Mouse (Mus musculus): ENCODE measurements at regions not wholly inside any gene's neighbourhood (a gene's known extent, or its start where the extent isn't known, plus 50 kb on each side); places are given as distances from the start of the nearest gene placed in this dataset.

GRCm38 (mm10) chr13:60427755-60428385 is 173.9 kb upstream of the Dapk1 start:
- no peak for DNase-seq (ENCODE audit: low spot score)

GRCm38 (mm10) chr13:60429148-60429547 is 172.6 kb upstream of the Dapk1 start:
- no peak for DNase-seq (ENCODE audit: low spot score)

GRCm38 (mm10) chr13:60431412-60431811 is 170.3 kb upstream of the Dapk1 start:
- no peak for DNase-seq (ENCODE audit: low spot score)

- DNase-seq (ENCODE audit: low spot score) = no peak
These were observed 167.2 kb upstream of the Dapk1 start for GRCm38 (mm10) chr13:60434221-60435210.

- DNase-seq (ENCODE audit: low spot score) = no peak
These were observed 166.4 kb upstream of the Dapk1 start for GRCm38 (mm10) chr13:60435333-60435732.

- no peak for DNase-seq (ENCODE audit: low spot score)
These were observed 163.6 kb upstream of the Dapk1 start for GRCm38 (mm10) chr13:60438177-60438576.

- no peak for DNase-seq (ENCODE audit: low spot score)
These were observed 161.2 kb upstream of the Dapk1 start for GRCm38 (mm10) chr13:60440586-60440985.

- DNase-seq (ENCODE audit: low spot score) = no peak
These were observed 156.6 kb upstream of the Dapk1 start for GRCm38 (mm10) chr13:60445164-60445563.

GRCm38 (mm10) chr13:60446926-60447325 is 154.8 kb upstream of the Dapk1 start:
- DNase-seq (ENCODE audit: low spot score) = peak; percentile 11

- no peak for DNase-seq (ENCODE audit: low spot score)
These were observed 150.8 kb upstream of the Dapk1 start for GRCm38 (mm10) chr13:60450721-60451506.

GRCm38 (mm10) chr13:60453821-60454483 is 147.8 kb upstream of the Dapk1 start:
- DNase-seq (ENCODE audit: low spot score) = no peak

- no peak for DNase-seq (ENCODE audit: low spot score)
These were observed 146.6 kb upstream of the Dapk1 start for GRCm38 (mm10) chr13:60455033-60455619.

GRCm38 (mm10) chr13:60455863-60456551 is 145.7 kb upstream of the Dapk1 start:
- DNase-seq (ENCODE audit: low spot score) = no peak

GRCm38 (mm10) chr13:60457277-60457676 is 144.5 kb upstream of the Dapk1 start:
- no peak for DNase-seq (ENCODE audit: low spot score)

GRCm38 (mm10) chr13:60459002-60459401 is 142.7 kb upstream of the Dapk1 start:
- no peak for DNase-seq (ENCODE audit: low spot score)

- no peak for DNase-seq (ENCODE audit: low spot score)
These were observed 135.0 kb upstream of the Dapk1 start for GRCm38 (mm10) chr13:60466553-60467313.

- DNase-seq (ENCODE audit: low spot score) = peak; percentile 50
These were observed 133.7 kb upstream of the Dapk1 start for GRCm38 (mm10) chr13:60467821-60468579.

GRCm38 (mm10) chr13:60470426-60471398 is 131.0 kb upstream of the Dapk1 start:
- DNase-seq (ENCODE audit: low spot score) = no peak

Data from MN1 (cell line).